Mouse (Mus musculus) G1E (cell line): ENCODE data around the gene Lcor. TPM values are rescaled to one million over a fixed set of nuclear protein-coding genes. Genes with fewer than 3 reads are reported as not detected.

ENCODE experiments used
- ATAC-seq: 2 replicates; pipeline ENCODE4 v1.8.0; 2016; ENCODE audit warnings: mild to moderate bottlenecking; ENCODE audit not compliant: insufficient number of reproducible peaks, poor library complexity, low FRiP score, severe bottlenecking; ENCODE audit errors: extremely low read depth
- DNase-seq: peaks from one replicate; pipeline ENCODE4 v3.0.0; 2012; ENCODE audit warnings: low spot score
- H3K27me3 ChIP-seq: 2 replicates; pipeline ENCODE4 v1.6.1; 2012; ENCODE audit warnings: mild to moderate bottlenecking, low read length, inconsistent platforms; ENCODE audit not compliant: insufficient read depth
- H3K36me3 ChIP-seq: replicated peaks from 2 replicates; pipeline ENCODE3; 2012; ENCODE audit warnings: mild to moderate bottlenecking, inconsistent platforms
- H3K4me1 ChIP-seq: 2 replicates; pipeline ENCODE4 v1.6.1; 2012; ENCODE audit warnings: low read depth, low read length, inconsistent platforms, mixed read lengths; ENCODE audit not compliant: insufficient read depth
- H3K4me3 ChIP-seq: 2 replicates; pipeline ENCODE4 v1.5.1; 2012; ENCODE audit warnings: low read depth, mild to moderate bottlenecking, inconsistent platforms, low read length, moderate library complexity, mixed read lengths
- H3K9me3 ChIP-seq: replicated peaks from 2 replicates; pipeline ENCODE4 v1.6.1; 2012; ENCODE audit warnings: inconsistent platforms
- CTCF ChIP-seq: IDR thresholded peaks from 2 replicates; pipeline ENCODE4 v1.5.1; 2012; ENCODE audit warnings: low read depth, low read length, inconsistent platforms, mixed read lengths
- GATA1 ChIP-seq: IDR thresholded peaks from 2 replicates; pipeline ENCODE4 v1.6.1; 2012; ENCODE audit warnings: borderline replicate concordance, low read length, inconsistent platforms, mixed read lengths
- GATA2 ChIP-seq: IDR thresholded peaks from 2 replicates; pipeline ENCODE4 v1.6.1; 2012; ENCODE audit warnings: low read depth, low read length, inconsistent platforms, borderline replicate concordance
- POLR2AphosphoS5 ChIP-seq: IDR thresholded peaks from 2 replicates; pipeline ENCODE4 v1.6.1; 2012; ENCODE audit warnings: low read depth, low read length, inconsistent platforms; ENCODE audit not compliant: insufficient replicate concordance
- TAL1 ChIP-seq: conservative IDR thresholded peaks from 2 replicates; pipeline ENCODE4 v1.6.1; 2012; ENCODE audit warnings: low read depth, low read length, inconsistent platforms, mixed read lengths
- polyA plus RNA-seq: library from polyadenylated mRNA; stranded (reverse); fragments of >175 nt; gene quantifications from 2 replicates; pipeline ENCODE4 v1.2.3, GENCODE M21; 2012
- total RNA-seq, 2 experiments: library from RNA; stranded (forward) in 1 of 2; stranded (reverse) in 1 of 2; fragments of 200-1000 nt in 1 of 2; fragments of >200 nt in 1 of 2; fragmentation: Nextera tagmentation in 1 of 2; gene quantifications; 2 replicates each; pipeline ENCODE4 v1.2.3; 2014 to 2017

Gene Lcor
- total and polyA plus RNA-seq, 3 experiments: 2.9 to 44.5 (median 16.0) TPM

DNA sequence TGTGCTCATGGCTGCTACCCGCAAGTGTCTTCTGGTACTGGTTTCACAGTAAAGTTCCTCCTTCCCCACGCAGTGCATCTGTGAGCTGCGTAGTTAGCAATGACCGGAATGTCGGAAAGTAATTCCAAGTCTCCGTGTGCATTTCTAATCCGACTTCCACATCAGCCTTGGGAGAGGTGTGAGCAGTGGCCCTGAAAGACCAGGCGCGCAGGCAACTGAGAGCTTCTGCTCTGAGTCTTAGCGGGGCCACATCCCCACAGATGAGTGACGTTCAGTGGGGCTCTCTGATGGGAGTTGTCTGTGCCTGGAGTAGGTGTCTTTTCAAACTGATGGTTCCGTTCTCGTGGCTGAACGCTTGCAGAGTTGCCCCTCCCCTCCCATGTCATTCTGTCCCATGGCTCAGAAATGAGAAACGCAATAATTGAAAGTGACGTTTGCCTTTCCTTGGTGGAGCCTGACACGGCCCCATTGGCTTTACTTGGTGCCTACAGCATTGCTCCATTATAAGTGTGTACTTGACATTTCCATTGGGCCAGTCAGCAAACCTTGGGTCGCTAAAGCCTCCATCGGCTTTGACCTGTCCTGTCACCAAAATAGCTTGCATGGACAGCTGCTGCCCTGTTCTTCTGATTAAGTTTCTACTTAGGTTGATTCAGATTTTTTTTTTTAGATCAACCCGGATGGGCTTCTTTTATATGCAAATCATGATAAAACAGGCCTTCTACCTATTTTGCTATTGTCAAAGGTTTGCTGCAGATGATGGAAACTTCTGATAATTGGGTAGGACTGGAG, 105.2 kb downstream of the Lcor start:
- DNase-seq (no peak), ATAC-seq (no peak)
- Histone ChIP-seq H3K9me3 (no peaks in the 10 kb centered on the region), H3K36me3 (peaks cover 81% of the 10 kb centered on the region), H3K4me3 (no peak overlapping the region), H3K27me3 (no peaks in the 10 kb centered on the region), H3K4me1 (no peaks in the 10 kb centered on the region)
- no peak for TF ChIP-seq CTCF
- TF ChIP-seq TAL1: no peak
- TF ChIP-seq GATA2: no peak
- no peak for TF ChIP-seq GATA1
- TF ChIP-seq POLR2AphosphoS5: no peak

DNA sequence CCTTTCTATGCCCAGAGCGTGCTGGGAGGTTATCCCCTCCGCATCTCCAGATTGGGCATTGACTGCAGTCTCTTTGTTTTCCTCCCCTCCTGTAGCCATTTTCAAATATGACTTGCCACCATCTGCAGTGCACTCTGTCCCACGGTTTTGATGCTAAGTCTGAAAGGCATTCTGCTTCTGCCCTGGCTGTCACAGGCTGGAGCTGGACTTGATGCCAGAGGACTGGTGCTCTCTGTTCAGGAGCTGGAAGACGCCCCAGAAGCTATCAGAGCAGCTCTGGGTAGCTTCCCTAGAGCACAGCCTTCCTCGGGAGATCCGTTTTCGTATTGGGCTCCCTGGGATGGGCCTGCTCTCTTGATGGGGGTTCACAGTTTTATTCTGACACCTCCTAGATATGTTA, 106.6 kb downstream of the Lcor start:
- no peak for DNase-seq
- no peaks in the 10 kb centered on the region for H3K27me3 ChIP-seq
- H3K9me3 ChIP-seq: no peaks in the 10 kb centered on the region
- peaks cover 74% of the 10 kb centered on the region for H3K36me3 ChIP-seq
- no peak for TF ChIP-seq POLR2AphosphoS5
- TF ChIP-seq GATA2: no peak
- no peak for TF ChIP-seq GATA1
- no peak for TF ChIP-seq TAL1
- TF ChIP-seq CTCF: no peak
- no peak for ATAC-seq
- no peak overlapping the region for H3K4me3 ChIP-seq
- H3K4me1 ChIP-seq: no peaks in the 10 kb centered on the region

DNA sequence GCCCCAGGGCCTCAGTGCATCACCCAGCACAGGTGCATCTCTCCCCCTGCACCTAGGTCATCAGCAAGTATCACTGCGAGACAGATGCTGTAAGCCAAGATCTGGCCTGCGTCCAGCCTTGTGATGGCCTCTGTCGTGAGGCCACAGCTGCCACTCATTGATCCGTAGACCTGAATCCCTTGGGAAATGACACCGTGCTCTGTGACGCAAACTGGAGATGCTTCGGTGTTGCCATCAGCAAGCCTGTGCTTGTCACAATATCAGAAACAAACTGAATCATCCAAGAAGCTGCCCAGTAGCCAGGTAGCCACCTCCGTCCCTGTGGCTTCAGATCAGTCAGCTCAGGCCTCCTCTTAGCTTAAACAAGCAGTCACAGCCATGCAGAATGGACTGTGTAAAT, 107.2 kb downstream of the Lcor start:
- H3K4me3 ChIP-seq: no peak overlapping the region
- peaks cover 68% of the 10 kb centered on the region for H3K36me3 ChIP-seq
- no peaks in the 10 kb centered on the region for H3K4me1 ChIP-seq
- no peaks in the 10 kb centered on the region for H3K9me3 ChIP-seq
- ATAC-seq (no peak), DNase-seq (no peak)
- TF ChIP-seq POLR2AphosphoS5 (no peak), GATA1 (no peak), GATA2 (no peak), CTCF (no peak), TAL1 (no peak)
- H3K27me3 ChIP-seq: no peaks in the 10 kb centered on the region

DNA sequence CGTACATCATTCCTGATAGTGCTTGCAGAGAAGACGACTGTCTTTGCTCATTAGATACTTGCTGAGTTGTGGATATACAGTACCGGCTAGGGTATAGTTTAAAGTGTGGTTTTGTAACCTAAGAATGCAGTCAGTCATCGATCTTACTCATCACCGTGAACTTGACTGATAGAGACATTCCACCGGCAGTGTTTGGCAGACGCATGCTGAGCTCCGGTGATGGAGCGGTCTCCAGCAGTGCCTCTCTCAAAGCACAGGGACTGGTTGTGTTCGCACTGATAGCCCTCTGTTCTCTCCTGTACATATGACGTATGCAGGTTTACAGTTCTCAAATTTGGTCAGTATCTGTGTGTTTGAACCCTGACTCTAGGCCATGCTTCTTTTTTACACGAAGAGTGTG, 109.4 kb downstream of the Lcor start:
- no peak for ATAC-seq
- Histone ChIP-seq H3K27me3 (no peaks in the 10 kb centered on the region), H3K4me1 (no peaks in the 10 kb centered on the region)

DNA sequence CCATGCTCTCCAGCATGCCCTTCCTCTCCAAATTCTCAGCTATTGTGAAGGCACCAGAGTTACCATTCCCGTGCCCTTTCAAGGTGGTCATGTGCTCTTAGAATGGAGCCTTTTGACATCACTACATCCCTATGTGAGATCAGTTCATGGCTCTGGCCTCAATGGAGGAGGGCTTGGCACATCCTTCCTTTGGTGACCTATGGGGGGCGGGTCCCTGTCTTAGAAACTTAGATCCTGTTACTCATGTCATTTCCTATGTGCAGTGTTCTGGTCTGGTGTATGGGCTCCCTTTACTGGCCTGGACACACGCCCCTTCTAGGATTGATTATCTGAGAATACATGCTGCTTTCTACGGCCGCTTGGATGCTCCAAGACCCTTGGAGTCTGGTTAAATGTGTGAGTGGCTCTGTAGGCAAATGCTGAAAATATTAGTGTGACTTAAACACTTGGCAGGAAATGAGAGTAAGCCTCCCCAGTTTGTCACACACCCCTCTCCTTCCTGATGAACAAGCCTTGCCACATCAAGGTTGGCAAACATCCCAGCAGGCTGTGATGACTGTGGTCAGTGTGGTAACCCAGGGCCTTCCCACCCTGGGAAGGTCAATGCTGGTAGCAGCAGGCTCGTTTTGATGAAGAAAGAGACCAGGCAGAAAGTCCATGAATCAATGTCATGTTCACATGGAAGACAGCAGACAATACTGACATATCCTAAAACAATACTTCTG, 114.9 kb downstream of the Lcor start:
- H3K36me3 ChIP-seq: peaks cover 11% of the 10 kb centered on the region
- ATAC-seq: no peak
- no peaks in the 10 kb centered on the region for H3K9me3 ChIP-seq
- TF ChIP-seq POLR2AphosphoS5 (no peak), GATA2 (no peak), GATA1 (no peak), CTCF (no peak), TAL1 (no peak)
- no peak overlapping the region for H3K4me3 ChIP-seq
- H3K4me1 ChIP-seq: no peaks in the 10 kb centered on the region
- DNase-seq: no peak
- H3K27me3 ChIP-seq: peaks cover 8% of the 10 kb centered on the region; the same call in 1 of the 2 replicates

More for the DNA sequence above, 109.4 kb downstream of the Lcor start:
- no peak for TF ChIP-seq GATA1
- TF ChIP-seq POLR2AphosphoS5: no peak
- no peak for TF ChIP-seq CTCF
- no peak for TF ChIP-seq TAL1
- no peak for TF ChIP-seq GATA2
- no peak for DNase-seq
- H3K9me3 ChIP-seq: no peaks in the 10 kb centered on the region
- no peak overlapping the region for H3K4me3 ChIP-seq
- peaks cover 50% of the 10 kb centered on the region for H3K36me3 ChIP-seq

DNA sequence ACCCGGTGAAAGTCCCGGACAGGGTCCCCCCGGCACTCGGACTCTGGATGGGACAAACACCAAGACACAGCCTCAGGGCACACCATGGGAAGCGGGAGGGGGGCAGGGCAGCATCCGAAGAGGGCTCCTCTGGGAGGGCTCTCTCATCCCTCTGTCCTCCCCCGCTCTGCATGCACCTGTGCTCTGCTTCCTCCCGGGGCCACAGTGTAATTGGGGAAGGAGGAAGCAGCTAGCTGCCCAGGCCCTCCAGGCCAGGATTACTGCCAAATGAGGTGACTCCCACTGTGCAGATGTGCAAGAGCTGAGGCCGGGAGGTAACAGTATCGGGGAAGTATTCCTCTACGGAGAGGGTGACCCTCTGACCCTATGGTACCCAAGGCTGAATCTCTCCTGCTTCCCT, 118.2 kb downstream of the Lcor start:
- Histone ChIP-seq H3K27me3 (peaks cover 22% of the 10 kb centered on the region), H3K9me3 (no peaks in the 10 kb centered on the region), H3K4me3 (no peak overlapping the region), H3K4me1 (no peaks in the 10 kb centered on the region), H3K36me3 (peaks cover 3% of the 10 kb centered on the region)
- TF ChIP-seq GATA1: no peak
- no peak for TF ChIP-seq POLR2AphosphoS5
- TF ChIP-seq TAL1: no peak
- TF ChIP-seq CTCF: no peak
- TF ChIP-seq GATA2: no peak
- DNase-seq: no peak
- ATAC-seq: no peak
